Mouse (Mus musculus) embryonic facial prominence, embryonic 11.5 days (tissue): ENCODE results near the gene Tmem17. TPM values are rescaled to one million over a fixed set of nuclear protein-coding genes. Genes with fewer than 3 reads are reported as not detected.

Experiments used
- ATAC-seq: fragments of 200-750 bp; cut with Nextera tagmentation; replicated peaks from 2 replicates; pipeline ENCODE4 v1.8.0; 2017; ENCODE audit warnings: low read depth; ENCODE audit not compliant: insufficient number of reproducible peaks, low FRiP score, low TSS enrichment
- DNase-seq: peaks from one replicate; pipeline ENCODE4 v3.0.0-alpha.2; 2015; ENCODE audit warnings: low spot score
- H3K27ac ChIP-seq: fragments of 300-500 bp; sonication (generic); replicated peaks from 2 replicates; pipeline ENCODE4 v1.5.1; 2014; ENCODE audit warnings: mild to moderate bottlenecking, low read depth, low read length, control low read depth
- H3K27me3 ChIP-seq: fragments of 300-500 bp; sonication (generic); 2 replicates; pipeline ENCODE4 v1.6.1; 2014; ENCODE audit warnings: mild to moderate bottlenecking, low read length, moderate library complexity, mixed read lengths; ENCODE audit not compliant: control insufficient read depth, insufficient read depth
- H3K36me3 ChIP-seq: fragments of 300-500 bp; sonication (generic); replicated peaks from 2 replicates; pipeline ENCODE4 v1.6.1; 2014; ENCODE audit warnings: low read depth, mild to moderate bottlenecking, low read length, moderate library complexity, mixed read lengths; ENCODE audit not compliant: control insufficient read depth, insufficient read depth
- H3K4me1 ChIP-seq: fragments of 300-500 bp; sonication (generic); 2 replicates; pipeline ENCODE4 v1.6.1; 2014; ENCODE audit warnings: low read length, mixed read lengths; ENCODE audit not compliant: control insufficient read depth, insufficient read depth
- H3K4me2 ChIP-seq: fragments of 300-500 bp; sonication (generic); 2 replicates; pipeline ENCODE4 v1.6.1; 2014; ENCODE audit warnings: low read depth, mild to moderate bottlenecking, control low read depth, low read length, moderate library complexity
- H3K4me3 ChIP-seq: fragments of 300-500 bp; sonication (generic); 2 replicates; pipeline ENCODE4 v1.5.1; 2014; ENCODE audit warnings: low read depth, low read length, control low read depth
- H3K9ac ChIP-seq: fragments of 300-500 bp; sonication (generic); replicated peaks from 2 replicates; pipeline ENCODE4 v1.6.1; 2014; ENCODE audit warnings: mild to moderate bottlenecking, control low read depth, low read length
- H3K9me3 ChIP-seq: fragments of 300-500 bp; sonication (generic); replicated peaks from 2 replicates; pipeline ENCODE4 v1.6.1; 2016; ENCODE audit warnings: mild to moderate bottlenecking, low read length, inconsistent platforms, mixed read lengths; ENCODE audit not compliant: control insufficient read depth
- WGBS: fragments of 180-500 bp; shearing (Covaris S2); extraction: QIAGEN DNeasy Blood & Tissue Kit; methylation state at CpG from one replicate; pipeline ENCODE4 v1.1.7; 2014; 5-methylcytosine and 5-hydroxymethylcytosine counted together
- polyA plus RNA-seq: library from polyadenylated mRNA; unstranded; fragments of >200 nt; fragmentation: Nextera tagmentation; extraction: Ambion mirVana; gene quantifications from 2 replicates; pipeline ENCODE4 v1.2.1, GENCODE M21; 2014

Gene Tmem17
- polyA plus RNA-seq, result 14.7 and 15.3 TPM in 2 replicates

DNA sequence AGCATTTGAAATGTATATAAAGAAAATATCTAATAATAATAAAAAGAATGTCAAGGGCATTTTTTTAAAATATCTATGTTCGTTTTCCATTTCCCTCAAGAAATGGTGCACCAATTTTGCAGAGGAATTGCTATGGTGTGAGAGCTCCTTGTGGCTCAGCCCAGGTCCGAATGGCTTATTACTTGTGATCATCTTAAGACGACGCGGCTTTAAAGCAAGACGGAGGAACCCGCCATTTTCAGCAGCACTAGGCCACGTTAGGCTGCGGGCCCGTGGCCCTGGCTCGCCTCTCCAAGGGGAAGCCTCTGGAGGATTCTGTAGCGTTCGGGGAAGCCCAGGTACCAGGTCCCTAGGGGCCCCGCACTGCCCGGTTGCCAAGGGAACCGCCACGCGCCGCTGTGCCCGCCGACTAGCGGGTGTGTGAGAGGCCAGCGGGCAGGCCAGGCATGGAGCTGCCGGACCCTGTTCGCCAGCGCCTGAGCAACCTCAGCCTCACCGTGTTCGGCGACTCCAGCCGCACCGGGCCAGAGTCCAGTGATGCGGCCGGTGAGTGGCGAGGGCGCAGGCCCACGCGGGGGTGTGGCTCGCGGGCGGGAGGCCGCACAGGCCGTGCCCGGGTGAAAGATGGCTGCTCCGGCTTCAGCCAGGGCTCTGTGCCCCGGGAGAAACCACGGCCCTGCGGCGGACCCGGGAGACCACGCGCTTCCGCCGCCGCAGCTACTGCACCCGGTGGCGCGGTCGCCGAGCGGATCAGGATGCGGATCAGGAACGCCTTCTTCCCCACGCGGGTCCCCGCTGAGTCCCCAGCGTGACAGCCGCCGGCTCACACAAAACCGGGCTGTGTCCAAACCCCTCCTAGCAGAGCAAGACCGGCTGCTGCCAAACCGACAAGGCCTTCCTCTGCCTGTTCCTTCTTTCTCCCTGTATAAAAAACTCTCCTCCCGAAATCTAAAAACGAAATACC is at the start of gene Tmem17:
Gene Tmem17, plus strand, starts transcription at position 51 of the 964 bp plus-strand sequence.
- Histone ChIP-seq H3K4me2 (peak within 1 kb of the TSS; percentile 65), H3K4me1 (no peaks in the 10 kb centered on the region), H3K36me3 (no peaks in the 10 kb centered on the region), H3K9me3 (no peaks in the 10 kb centered on the region), H3K9ac (peak within 1 kb of the TSS; percentile 98), H3K4me3 (peak within 1 kb of the TSS; percentile 79), H3K27ac (peak within 1 kb of the TSS; percentile 83), H3K27me3 (no peaks in the 10 kb centered on the region)
- under 1% methylated on average over 69 of the region's 73 CpGs for WGBS
- ATAC-seq (peak; percentile 95), DNase-seq (peak; percentile 75)

DNA sequence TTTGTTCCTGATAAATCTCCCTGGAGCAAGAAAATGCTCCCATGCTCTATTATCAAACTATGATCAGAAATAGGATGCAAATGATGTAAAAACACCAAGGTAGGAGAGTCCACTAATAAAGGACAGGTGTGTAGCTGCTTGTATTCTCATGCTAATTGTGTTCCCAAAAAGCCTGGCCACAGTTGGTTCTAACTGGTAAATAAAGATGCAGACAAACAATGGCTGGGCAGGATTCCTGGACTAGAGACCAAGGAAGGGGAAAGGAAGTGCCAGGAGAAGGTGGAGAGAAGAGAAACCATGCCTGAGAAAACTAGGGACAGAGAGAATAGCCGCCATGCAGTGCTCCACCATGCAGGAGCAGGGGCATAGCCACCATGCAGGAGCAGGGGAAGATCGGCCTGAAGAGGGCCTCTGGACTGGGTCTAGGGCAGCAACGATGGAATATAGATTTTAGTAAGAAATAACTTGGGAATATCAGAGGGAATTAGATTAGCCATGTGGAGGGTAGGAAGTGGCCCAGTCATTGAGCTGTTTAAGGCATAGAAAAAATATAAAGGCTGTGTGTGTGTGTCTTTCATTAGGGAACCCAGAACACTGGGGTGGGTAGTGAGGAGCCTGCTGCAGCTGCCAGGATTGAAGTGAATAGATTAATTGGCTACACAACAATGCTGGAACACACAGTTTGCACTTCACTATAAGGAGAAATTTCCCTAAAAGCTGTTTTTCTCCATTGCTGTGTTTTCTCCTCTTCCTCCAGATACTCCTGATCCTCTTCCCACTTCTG is 31.9 kb upstream of the Tmem17 start:
- Histone ChIP-seq H3K27me3 (no peaks in the 10 kb centered on the region), H3K4me1 (no peaks in the 10 kb centered on the region), H3K9ac (no peak overlapping the region), H3K4me3 (no peak overlapping the region), H3K36me3 (no peaks in the 10 kb centered on the region), H3K27ac (no peak overlapping the region), H3K9me3 (no peaks in the 10 kb centered on the region), H3K4me2 (no peak overlapping the region)
- DNase-seq, result no peak
- ATAC-seq, result no peak
- 57% methylated on average over 3 of the region's 3 CpGs for WGBS

DNA sequence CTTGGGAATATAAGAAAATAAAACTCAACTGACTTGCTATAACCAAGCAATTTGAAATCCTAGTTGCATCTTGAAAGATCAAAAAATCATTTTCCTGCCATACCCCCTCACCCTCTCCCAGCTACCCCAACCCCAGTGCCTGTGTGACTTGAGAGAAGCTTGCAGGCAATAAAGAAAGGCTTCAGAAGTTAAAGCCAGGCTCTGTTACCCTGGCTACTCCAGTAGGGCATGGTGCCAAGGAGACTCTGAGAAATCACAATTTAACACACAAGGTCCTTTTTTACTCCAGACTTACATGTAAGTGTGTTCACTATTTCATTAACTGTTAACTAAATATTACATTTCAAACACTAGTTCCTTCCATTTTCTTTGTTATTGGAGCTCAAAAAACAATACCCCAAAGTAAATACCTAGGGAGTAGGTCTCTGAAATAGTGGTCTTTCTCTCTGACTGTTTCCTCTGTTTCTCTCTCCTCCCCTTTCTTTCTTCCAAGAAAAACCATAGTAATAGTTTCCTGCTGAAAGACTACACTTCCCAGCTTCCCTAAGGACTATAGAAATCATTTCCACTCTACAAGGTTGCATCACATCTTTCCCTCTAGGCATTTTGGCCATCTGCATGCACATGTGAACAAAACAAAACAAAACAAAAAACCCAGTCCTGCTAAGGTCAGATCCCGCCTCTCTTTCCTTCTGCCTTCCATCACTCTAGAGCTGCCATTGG is 30.1 kb upstream of the Tmem17 start:
- H3K4me1 ChIP-seq, result no peaks in the 10 kb centered on the region
- DNase-seq, result no peak
- ATAC-seq, result no peak
- no peaks in the 10 kb centered on the region for H3K9me3 ChIP-seq
- H3K36me3 ChIP-seq, result no peaks in the 10 kb centered on the region
- H3K27me3 ChIP-seq, result no peaks in the 10 kb centered on the region
- H3K27ac ChIP-seq, result no peak overlapping the region
- H3K4me2 ChIP-seq, result no peak overlapping the region
- H3K9ac ChIP-seq, result no peak overlapping the region
- H3K4me3 ChIP-seq, result no peak overlapping the region
- 81% methylated on average over 1 of the region's 1 CpGs for WGBS

DNA sequence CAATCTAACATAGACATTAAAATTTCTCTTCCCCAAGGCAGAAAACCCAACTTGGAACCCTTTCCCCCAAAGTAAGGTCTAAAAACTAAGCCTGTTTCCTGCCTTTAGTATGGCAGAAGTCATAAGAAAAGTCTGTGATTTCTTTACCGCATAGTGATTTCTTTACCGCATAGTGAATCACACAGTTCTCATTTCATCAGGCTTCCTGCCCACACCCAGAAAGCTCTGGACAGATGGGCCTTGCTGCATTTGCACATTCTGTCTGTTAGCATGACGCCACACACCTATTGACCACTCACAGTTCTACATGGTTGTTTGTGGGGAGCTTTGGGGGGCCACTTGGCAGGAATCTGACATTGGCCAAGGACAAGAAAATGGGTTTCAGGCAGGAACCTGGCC is 29.5 kb upstream of the Tmem17 start:
- no peak overlapping the region for H3K4me3 ChIP-seq
- no peak overlapping the region for H3K27ac ChIP-seq
- no peaks in the 10 kb centered on the region for H3K27me3 ChIP-seq
- no peak for ATAC-seq
- H3K9ac ChIP-seq, result no peak overlapping the region
- 93% methylated on average over 3 of the region's 3 CpGs for WGBS
- no peaks in the 10 kb centered on the region for H3K4me1 ChIP-seq
- no peaks in the 10 kb centered on the region for H3K9me3 ChIP-seq
- no peaks in the 10 kb centered on the region for H3K36me3 ChIP-seq
- no peak overlapping the region for H3K4me2 ChIP-seq
- no peak for DNase-seq

DNA sequence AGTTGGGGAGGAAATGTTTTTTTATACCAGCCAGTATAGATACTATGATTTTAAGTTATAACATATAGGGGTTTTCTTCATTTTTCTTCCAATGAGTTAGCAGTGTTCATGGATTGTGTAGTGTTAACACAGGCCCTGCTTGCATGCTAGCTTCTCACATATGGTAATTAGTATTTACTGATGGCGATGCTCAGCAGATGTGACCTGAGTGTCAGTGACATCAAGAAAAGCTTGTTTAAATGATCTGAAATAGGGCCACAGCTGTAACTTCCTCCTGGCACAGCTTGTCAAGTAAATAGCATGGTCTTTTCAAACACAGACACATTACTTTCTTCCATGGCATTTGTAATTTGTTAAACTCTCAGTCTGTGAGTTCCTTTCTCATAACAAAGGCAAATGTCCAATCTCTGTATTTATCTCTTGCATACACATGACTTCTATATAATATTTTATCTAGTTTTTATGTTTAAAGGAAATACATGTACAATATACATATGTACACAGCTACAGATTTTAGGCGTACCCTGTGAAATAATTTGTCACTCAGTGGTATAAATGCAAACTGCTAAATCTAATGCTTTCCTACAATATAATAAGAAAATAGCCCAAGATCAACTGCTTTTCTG is 18.1 kb upstream of the Tmem17 start:
- H3K9ac ChIP-seq, result no peak overlapping the region
- ATAC-seq (no peak), DNase-seq (no peak)
- H3K27me3 ChIP-seq, result no peaks in the 10 kb centered on the region
- no peaks in the 10 kb centered on the region for H3K4me1 ChIP-seq
- H3K4me3 ChIP-seq, result no peak overlapping the region
- no peak overlapping the region for H3K4me2 ChIP-seq
- no peaks in the 10 kb centered on the region for H3K9me3 ChIP-seq
- WGBS, result 71% methylated on average over 2 of the region's 2 CpGs
- no peaks in the 10 kb centered on the region for H3K36me3 ChIP-seq
- no peak overlapping the region for H3K27ac ChIP-seq

DNA sequence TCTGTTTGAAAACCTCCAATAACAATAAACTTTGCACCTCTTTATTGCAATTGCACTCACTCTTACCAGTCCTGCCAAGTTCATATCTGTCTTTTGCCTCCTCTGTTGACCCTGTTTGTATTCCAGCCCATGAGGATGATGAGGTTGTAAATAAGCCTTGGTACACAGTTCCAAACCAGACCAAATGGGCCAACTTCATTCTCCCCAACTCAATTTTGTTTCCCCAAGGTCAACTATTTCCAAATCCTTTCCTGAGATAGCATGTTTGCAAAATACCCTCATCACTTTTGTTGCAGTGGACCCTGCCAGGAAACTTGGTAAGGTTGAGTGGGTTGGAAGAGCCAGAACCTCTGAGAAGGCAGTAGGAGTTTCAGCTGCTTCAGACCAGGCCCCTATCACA is 16.9 kb upstream of the Tmem17 start:
- Histone ChIP-seq H3K9ac (no peak overlapping the region), H3K4me2 (no peak overlapping the region), H3K36me3 (no peaks in the 10 kb centered on the region), H3K27me3 (no peaks in the 10 kb centered on the region), H3K4me3 (no peak overlapping the region), H3K4me1 (no peaks in the 10 kb centered on the region), H3K27ac (no peak overlapping the region), H3K9me3 (no peaks in the 10 kb centered on the region)
- no peak for DNase-seq
- no peak for ATAC-seq

DNA sequence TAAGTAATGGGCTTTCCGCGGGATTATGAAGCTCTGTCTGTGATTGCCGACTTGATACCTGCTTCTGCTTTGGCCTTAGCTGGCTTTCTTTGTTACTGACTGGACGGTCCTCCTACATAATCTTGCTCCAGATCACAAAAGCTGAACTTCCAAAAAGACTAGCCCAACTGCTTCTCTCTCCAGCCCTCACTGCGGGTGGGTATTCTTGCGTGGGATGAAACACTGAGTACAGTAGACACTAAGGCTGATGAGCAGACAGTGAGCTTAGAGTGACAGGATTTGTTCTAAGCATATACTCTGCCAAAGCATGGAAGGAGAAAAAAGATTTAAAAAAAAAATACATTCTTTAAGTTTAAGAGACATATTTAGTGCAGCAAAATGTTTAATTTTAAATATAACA is 12.5 kb upstream of the Tmem17 start:
- Histone ChIP-seq H3K27ac (no peak overlapping the region), H3K9me3 (no peaks in the 10 kb centered on the region), H3K4me3 (no peak overlapping the region), H3K27me3 (no peaks in the 10 kb centered on the region), H3K4me2 (no peak overlapping the region), H3K4me1 (no peaks in the 10 kb centered on the region), H3K9ac (no peak overlapping the region), H3K36me3 (no peaks in the 10 kb centered on the region)
- ATAC-seq (no peak), DNase-seq (no peak)
- 71% methylated on average over 6 of the region's 6 CpGs for WGBS
